Mouse (Mus musculus): ENCODE data around the gene Ubac1. TPM values are rescaled to one million over a fixed set of nuclear protein-coding genes. Genes with fewer than 3 reads are reported as not detected.

The Ubac1 gene
- polyA plus RNA-seq, 1 experiment from 2014 or later, result 40.6 TPM

DNA sequence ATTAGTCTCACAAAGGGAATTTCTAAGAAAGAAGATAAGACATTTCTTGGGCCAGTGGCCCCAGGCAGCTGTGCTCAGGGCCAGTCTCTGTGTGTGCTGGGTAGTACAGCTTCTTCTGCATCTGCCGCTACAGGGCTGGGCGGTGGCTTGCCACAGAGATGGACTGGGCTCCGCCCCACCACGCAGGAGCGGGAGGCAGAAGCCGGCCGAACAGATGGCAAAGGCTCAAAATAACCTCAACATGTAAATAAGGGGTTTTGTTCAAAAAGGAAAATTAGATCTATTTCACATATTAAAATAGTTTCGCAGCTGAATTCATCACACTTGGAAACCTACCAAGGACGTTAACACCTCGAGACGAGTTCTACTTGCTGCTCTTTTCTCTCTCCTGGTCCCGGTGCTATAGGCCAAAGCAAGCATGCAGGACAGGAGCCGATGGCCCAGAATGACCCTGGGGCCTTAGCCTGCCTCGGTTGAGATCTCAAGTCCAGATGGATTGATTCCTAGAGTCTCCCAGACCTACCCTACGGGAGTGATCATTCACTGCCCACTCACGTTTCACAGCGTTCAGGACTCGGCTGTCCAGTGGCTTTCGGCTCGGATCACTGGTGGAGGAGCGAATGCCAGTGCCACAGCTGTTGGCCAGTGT is 39.6 kb upstream of the Ubac1 start:
- Histone ChIP-seq H3K4me1 (ENCODE audit: insufficient read depth, low read depth, low read length) (no peaks in the 10 kb centered on the region), H3K27me3 (replicated peaks; ENCODE audit: insufficient read depth, low read length) (no peaks in the 10 kb centered on the region), H3K36me3 (ENCODE audit: insufficient read depth, low read length) (no peaks in the 10 kb centered on the region), H3K4me2 (replicated peaks; ENCODE audit: low read depth, low read length) (no peak overlapping the region), H3K4me3 (ENCODE audit: low read depth, low read length) (no peak overlapping the region), H3K9me3 (ENCODE audit: low read length) (no peaks in the 10 kb centered on the region), H3K27ac (ENCODE audit: low read length) (no peak overlapping the region), H3K9ac (replicated peaks; ENCODE audit: low read depth) (no peak overlapping the region)
- 69% methylated on average over 21 of the region's 21 CpGs for WGBS
- ATAC-seq (no peak), DNase-seq (ENCODE audit: low spot score) (no peak)
- TF ChIP-seq CTCF (IDR thresholded peaks at IDR 0.05), result no peak
- TF ChIP-seq EP300 (IDR thresholded peaks at IDR 0.05), result no peak

DNA sequence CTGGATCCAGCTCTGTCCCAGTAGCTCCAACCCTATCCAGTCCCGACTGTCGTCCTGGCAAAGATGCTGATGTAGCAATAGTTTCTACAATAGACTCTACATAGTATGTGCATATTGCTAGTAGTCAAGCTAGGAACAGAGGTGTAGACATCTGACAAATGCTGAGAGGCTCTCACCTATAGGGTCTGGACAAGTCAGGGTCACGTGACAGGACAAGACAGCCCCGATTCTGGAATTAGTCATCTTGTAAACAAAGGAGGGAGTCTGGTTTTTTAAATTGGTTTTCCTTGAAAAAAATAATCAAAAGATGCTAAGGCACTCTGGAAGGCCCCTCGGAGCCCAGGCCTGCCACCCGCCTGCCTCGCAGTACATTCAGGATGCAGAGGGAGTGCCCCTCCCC is 35.5 kb upstream of the Ubac1 start:
- TF ChIP-seq EP300 (IDR thresholded peaks at IDR 0.05) (no peak), CTCF (IDR thresholded peaks at IDR 0.05) (no peak)
- Histone ChIP-seq H3K36me3 (ENCODE audit: insufficient read depth, low read length) (no peaks in the 10 kb centered on the region), H3K4me2 (replicated peaks; ENCODE audit: low read depth, low read length) (no peak overlapping the region), H3K27me3 (replicated peaks; ENCODE audit: insufficient read depth, low read length) (no peaks in the 10 kb centered on the region), H3K4me1 (ENCODE audit: insufficient read depth, low read depth, low read length) (no peaks in the 10 kb centered on the region), H3K9me3 (ENCODE audit: low read length) (no peaks in the 10 kb centered on the region), H3K27ac (ENCODE audit: low read length) (no peak overlapping the region), H3K9ac (replicated peaks; ENCODE audit: low read depth) (no peak overlapping the region), H3K4me3 (ENCODE audit: low read depth, low read length) (no peak overlapping the region)
- WGBS, result 65% methylated on average over 7 of the region's 7 CpGs
- no peak for DNase-seq (ENCODE audit: low spot score)
- no peak for ATAC-seq

DNA sequence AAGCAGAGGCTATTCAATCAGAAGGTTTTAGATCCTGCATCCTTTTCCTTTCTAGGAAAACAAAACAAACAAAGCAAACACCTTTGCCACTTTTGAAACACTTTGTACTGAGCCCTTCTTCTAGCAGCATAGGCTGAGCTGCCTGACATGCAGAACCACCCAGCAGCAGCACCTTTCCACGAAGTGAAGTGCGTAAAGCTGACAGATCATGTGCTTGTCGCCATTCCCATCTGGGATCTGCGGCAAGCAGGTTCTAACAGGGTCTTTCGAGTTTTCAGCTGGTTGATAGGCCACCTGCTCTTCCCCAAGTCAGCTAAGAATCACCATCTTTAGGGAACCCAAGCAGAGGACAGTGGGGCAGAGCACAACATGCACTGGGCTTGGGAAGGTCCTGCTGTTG is 34.7 kb upstream of the Ubac1 start:
- TF ChIP-seq EP300 (IDR thresholded peaks at IDR 0.05) (no peak), CTCF (IDR thresholded peaks at IDR 0.05) (no peak)

DNA sequence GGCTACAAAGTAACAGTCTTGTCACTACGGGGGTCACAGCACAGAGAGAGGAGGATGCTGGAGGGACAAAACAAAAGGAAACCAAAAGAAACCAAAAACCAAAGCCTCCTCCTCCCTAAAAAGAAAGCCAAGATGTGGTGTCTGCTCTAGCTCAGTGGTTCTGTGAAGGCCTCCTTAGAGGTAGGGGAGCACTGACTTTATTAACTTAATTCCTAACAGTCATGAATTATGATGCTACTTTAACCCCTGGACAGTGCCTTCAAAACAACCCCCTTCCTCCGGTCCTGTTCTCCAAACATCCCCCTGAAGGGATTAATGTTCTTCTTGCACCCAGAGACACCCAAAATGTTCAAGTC is 34.2 kb upstream of the Ubac1 start:
- Histone ChIP-seq H3K9me3 (ENCODE audit: low read length) (no peaks in the 10 kb centered on the region), H3K27me3 (replicated peaks; ENCODE audit: insufficient read depth, low read length) (no peaks in the 10 kb centered on the region), H3K27ac (ENCODE audit: low read length) (no peak overlapping the region), H3K4me2 (replicated peaks; ENCODE audit: low read depth, low read length) (no peak overlapping the region), H3K36me3 (ENCODE audit: insufficient read depth, low read length) (no peaks in the 10 kb centered on the region), H3K4me3 (ENCODE audit: low read depth, low read length) (no peak overlapping the region), H3K9ac (replicated peaks; ENCODE audit: low read depth) (no peak overlapping the region), H3K4me1 (ENCODE audit: insufficient read depth, low read depth, low read length) (no peaks in the 10 kb centered on the region)
- no peak for ATAC-seq
- TF ChIP-seq CTCF (IDR thresholded peaks at IDR 0.05), result no peak
- TF ChIP-seq EP300 (IDR thresholded peaks at IDR 0.05), result no peak
- WGBS, result 36% methylated on average over 2 of the region's 2 CpGs
- DNase-seq (ENCODE audit: low spot score), result no peak

More for the DNA sequence above, 34.7 kb upstream of the Ubac1 start:
- Histone ChIP-seq H3K4me1 (ENCODE audit: insufficient read depth, low read depth, low read length) (no peaks in the 10 kb centered on the region), H3K9me3 (ENCODE audit: low read length) (no peaks in the 10 kb centered on the region), H3K27me3 (replicated peaks; ENCODE audit: insufficient read depth, low read length) (no peaks in the 10 kb centered on the region), H3K9ac (replicated peaks; ENCODE audit: low read depth) (no peak overlapping the region), H3K4me3 (ENCODE audit: low read depth, low read length) (no peak overlapping the region), H3K36me3 (ENCODE audit: insufficient read depth, low read length) (no peaks in the 10 kb centered on the region), H3K4me2 (replicated peaks; ENCODE audit: low read depth, low read length) (no peak overlapping the region), H3K27ac (ENCODE audit: low read length) (no peak overlapping the region)
- WGBS, result 50% methylated on average over 5 of the region's 5 CpGs
- ATAC-seq (no peak), DNase-seq (ENCODE audit: low spot score) (no peak)

DNA sequence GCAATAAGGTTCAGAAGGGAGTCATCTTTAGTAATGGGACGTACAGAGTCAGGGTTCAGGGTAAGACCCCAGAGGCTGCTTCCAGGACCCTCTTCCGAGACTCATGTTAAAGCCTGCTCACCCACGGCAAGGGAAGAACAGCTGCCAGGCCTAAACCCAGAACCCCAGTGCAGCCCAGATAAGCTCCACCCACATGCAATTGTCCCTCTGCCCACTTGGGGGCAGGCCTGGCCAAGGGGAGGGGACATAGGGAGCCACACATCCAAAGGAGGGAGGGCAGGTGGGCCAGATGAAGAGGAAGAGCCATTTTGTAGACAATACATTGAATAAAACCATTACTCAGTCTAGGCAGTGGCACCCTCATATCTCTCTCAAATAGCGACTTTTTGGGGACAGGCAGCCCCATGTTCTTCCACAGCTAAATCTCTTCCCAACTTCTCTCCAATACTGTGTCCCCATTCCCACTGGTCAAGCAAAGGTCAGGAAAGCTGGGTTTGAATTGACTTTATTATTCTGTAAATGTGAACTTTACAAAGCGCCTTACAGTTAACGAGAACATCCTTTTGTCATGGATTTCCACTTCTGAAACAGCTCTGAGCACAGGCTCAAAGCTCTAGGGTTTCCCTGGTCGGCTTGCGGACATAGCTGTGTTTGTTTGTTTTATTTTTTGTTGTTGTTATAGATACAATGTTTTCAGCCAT is 33.6 kb upstream of the Ubac1 start:
- H3K9me3 ChIP-seq (ENCODE audit: low read length), result no peaks in the 10 kb centered on the region
- 42% methylated on average over 8 of the region's 8 CpGs for WGBS

DNA sequence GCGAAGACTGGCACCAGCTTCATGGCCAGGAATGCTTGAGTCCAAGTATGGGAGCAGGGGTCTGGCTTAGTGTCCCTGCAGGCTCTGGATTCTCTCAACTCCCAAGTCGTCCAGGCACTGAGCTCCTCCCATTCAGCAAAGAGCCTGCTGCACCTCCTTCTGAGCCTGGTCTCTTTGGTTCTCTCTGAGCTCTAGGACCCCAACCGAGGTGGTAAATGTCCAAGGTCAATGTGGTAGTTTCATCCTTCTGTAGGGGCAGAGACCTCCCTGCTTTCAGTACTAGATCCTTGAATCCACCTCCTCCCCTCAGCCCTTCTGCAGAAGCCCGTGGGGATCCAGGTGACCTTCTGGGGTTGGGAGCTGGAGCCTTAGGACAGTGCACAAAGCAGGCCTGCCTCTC is 31.3 kb upstream of the Ubac1 start:
- Histone ChIP-seq H3K4me3 (ENCODE audit: low read depth, low read length) (no peak overlapping the region), H3K27ac (ENCODE audit: low read length) (no peak overlapping the region), H3K36me3 (ENCODE audit: insufficient read depth, low read length) (no peaks in the 10 kb centered on the region), H3K27me3 (replicated peaks; ENCODE audit: insufficient read depth, low read length) (no peaks in the 10 kb centered on the region), H3K4me1 (ENCODE audit: insufficient read depth, low read depth, low read length) (no peaks in the 10 kb centered on the region), H3K4me2 (replicated peaks; ENCODE audit: low read depth, low read length) (no peak overlapping the region), H3K9me3 (ENCODE audit: low read length) (no peaks in the 10 kb centered on the region), H3K9ac (replicated peaks; ENCODE audit: low read depth) (no peak overlapping the region)
- 34% methylated on average over 4 of the region's 4 CpGs for WGBS
- no peak for TF ChIP-seq EP300 (IDR thresholded peaks at IDR 0.05)
- TF ChIP-seq CTCF (IDR thresholded peaks at IDR 0.05), result no peak
- DNase-seq (ENCODE audit: low spot score), result no peak
- no peak for ATAC-seq

More for the DNA sequence above, 33.6 kb upstream of the Ubac1 start:
- Histone ChIP-seq H3K27ac (ENCODE audit: low read length) (no peak overlapping the region), H3K9ac (replicated peaks; ENCODE audit: low read depth) (no peak overlapping the region), H3K36me3 (ENCODE audit: insufficient read depth, low read length) (no peaks in the 10 kb centered on the region), H3K4me2 (replicated peaks; ENCODE audit: low read depth, low read length) (no peak overlapping the region), H3K4me3 (ENCODE audit: low read depth, low read length) (no peak overlapping the region), H3K27me3 (replicated peaks; ENCODE audit: insufficient read depth, low read length) (no peaks in the 10 kb centered on the region), H3K4me1 (ENCODE audit: insufficient read depth, low read depth, low read length) (no peaks in the 10 kb centered on the region)
- TF ChIP-seq CTCF (IDR thresholded peaks at IDR 0.05) (peak; percentile 95), EP300 (IDR thresholded peaks at IDR 0.05) (no peak)
- ATAC-seq (peak; percentile 84), DNase-seq (ENCODE audit: low spot score) (peak; percentile 85)
